Mouse (Mus musculus) liver, postnatal 0 days (tissue): Measurements from ENCODE around the gene Sgta.

Source experiments
- CTCF ChIP-seq: sonication (generic); IDR thresholded peaks from 2 replicates; pipeline ENCODE4 v1.5.1; 2016; ENCODE audit warnings: antibody characterized with exemption, low read depth
- EP300 ChIP-seq: IDR thresholded peaks from 2 replicates; pipeline ENCODE4 v1.6.1; 2016; ENCODE audit warnings: antibody characterized with exemption, low read depth, mild to moderate bottlenecking

- TF ChIP-seq CTCF (no peak), EP300 (no peak)
Observed at GRCm38 (mm10) chr10:81105565-81106112, 45.7 kb upstream of the Sgta start, which contains the start of gene Map2k2.
